Mouse (Mus musculus): Measurements from ENCODE around the gene Kcnj8. TPM values are rescaled to one million over a fixed set of nuclear protein-coding genes. Genes with fewer than 3 reads are reported as not detected.

Kcnj8 gene
- polyA plus RNA-seq, 1 experiment from 2014 or later, result 14.8 TPM

- H3K9ac ChIP-seq, result no peak overlapping the region
- no peaks in the 10 kb centered on the region; the same call in 1 of the 2 replicates for H3K27me3 ChIP-seq (replicated peaks)
- H3K36me3 ChIP-seq (replicated peaks), result no peaks in the 10 kb centered on the region
- no peak overlapping the region for H3K27ac ChIP-seq
- H3K9me3 ChIP-seq, result no peaks in the 10 kb centered on the region
- H3K4me1 ChIP-seq, result no peaks in the 10 kb centered on the region
- no peak overlapping the region for H3K4me2 ChIP-seq
- 82% methylated on average over 4 of the region's 4 CpGs for WGBS
- no peak overlapping the region for H3K4me3 ChIP-seq
- no peak for ATAC-seq (replicated peaks)
Observed at GRCm38 (mm10) chr6:142543648-142544047, 27.8 kb downstream of the Kcnj8 start.

GRCm38 (mm10) chr6:142542800-142543175 lies 28.6 kb downstream of the Kcnj8 start:
- Histone ChIP-seq H3K9me3 (no peaks in the 10 kb centered on the region), H3K4me2 (no peak overlapping the region), H3K4me3 (no peak overlapping the region), H3K4me1 (no peaks in the 10 kb centered on the region), H3K27me3 (replicated peaks) (no peaks in the 10 kb centered on the region; the same call in 1 of the 2 replicates), H3K36me3 (replicated peaks) (no peaks in the 10 kb centered on the region), H3K27ac (no peak overlapping the region), H3K9ac (no peak overlapping the region)
- 90% methylated on average over 6 of the region's 6 CpGs for WGBS
- ATAC-seq (replicated peaks), result no peak

- no peaks in the 10 kb centered on the region for H3K4me1 ChIP-seq
- 85% methylated on average over 8 of the region's 8 CpGs for WGBS
- no peak overlapping the region for H3K4me3 ChIP-seq
- H3K4me2 ChIP-seq, result no peak overlapping the region
- no peak overlapping the region for H3K27ac ChIP-seq
- H3K27me3 ChIP-seq (replicated peaks), result no peaks in the 10 kb centered on the region; the same call in 1 of the 2 replicates
- H3K9ac ChIP-seq, result no peak overlapping the region
- no peaks in the 10 kb centered on the region for H3K9me3 ChIP-seq
- no peak for ATAC-seq (replicated peaks)
- no peaks in the 10 kb centered on the region for H3K36me3 ChIP-seq (replicated peaks)
Observed at GRCm38 (mm10) chr6:142542082-142542799, 29.2 kb downstream of the Kcnj8 start.

DNA sequence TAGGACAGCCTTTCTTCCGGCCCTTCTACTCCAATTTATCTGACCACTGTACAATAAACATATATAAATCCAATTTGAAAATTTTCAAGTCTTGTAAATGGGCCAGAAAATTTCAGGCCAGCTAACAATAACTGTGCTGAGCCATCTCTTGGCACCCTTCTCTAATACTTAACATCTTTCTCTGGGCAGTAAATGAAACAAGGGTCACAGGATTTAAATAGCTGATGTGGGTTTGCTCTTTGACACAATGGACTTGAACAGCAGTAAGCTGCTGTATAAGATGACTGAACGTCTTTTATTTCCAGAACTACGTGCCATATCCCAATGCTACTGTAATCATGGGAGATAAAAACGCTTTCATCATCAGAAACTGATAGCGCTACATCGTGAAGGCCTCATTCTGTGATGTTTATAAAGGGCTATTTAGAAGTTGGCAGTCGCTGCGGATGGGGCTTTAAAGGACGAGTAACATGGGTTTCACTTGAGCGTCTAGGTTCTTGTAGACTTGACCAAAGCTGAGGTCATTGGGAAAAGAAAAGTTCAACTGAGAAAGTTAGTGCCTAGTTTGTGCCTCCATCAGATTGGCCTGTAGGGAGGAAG lies 30.8 kb downstream of the Kcnj8 start:
- ATAC-seq (replicated peaks), result no peak
- no peak overlapping the region for H3K9ac ChIP-seq
- 87% methylated on average over 10 of the region's 10 CpGs for WGBS
- no peak overlapping the region for H3K4me2 ChIP-seq
- no peaks in the 10 kb centered on the region; the same call in 1 of the 2 replicates for H3K27me3 ChIP-seq (replicated peaks)
- no peak overlapping the region for H3K4me3 ChIP-seq
- H3K36me3 ChIP-seq (replicated peaks), result no peaks in the 10 kb centered on the region
- H3K27ac ChIP-seq, result no peak overlapping the region
- no peaks in the 10 kb centered on the region for H3K4me1 ChIP-seq
- H3K9me3 ChIP-seq, result no peaks in the 10 kb centered on the region

DNA sequence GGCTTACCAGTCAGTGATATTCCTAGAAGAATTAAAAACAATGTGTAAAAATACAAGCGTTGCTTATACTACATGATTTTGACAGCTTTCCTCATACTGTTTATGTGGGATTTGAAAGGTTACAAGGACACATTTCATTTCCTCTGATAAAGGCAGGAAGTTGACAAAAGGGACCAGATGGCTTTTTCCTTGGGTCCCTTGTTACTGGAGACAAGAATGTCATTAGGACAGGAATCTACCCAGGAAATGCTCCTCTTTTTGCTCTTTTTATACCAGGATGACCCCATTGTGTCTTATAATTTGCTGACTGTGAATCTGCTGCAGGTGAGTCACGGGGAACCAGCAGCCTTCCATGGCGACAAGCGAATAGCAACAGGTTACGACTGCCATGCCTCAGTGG lies 31.3 kb downstream of the Kcnj8 start:
- H3K9ac ChIP-seq, result no peak overlapping the region
- ATAC-seq (replicated peaks), result no peak
- 90% methylated on average over 5 of the region's 5 CpGs for WGBS
- H3K9me3 ChIP-seq, result no peaks in the 10 kb centered on the region
- H3K4me2 ChIP-seq, result no peak overlapping the region
- H3K4me3 ChIP-seq, result no peak overlapping the region
- no peaks in the 10 kb centered on the region for H3K4me1 ChIP-seq
- no peaks in the 10 kb centered on the region for H3K36me3 ChIP-seq (replicated peaks)
- no peaks in the 10 kb centered on the region; the same call in 1 of the 2 replicates for H3K27me3 ChIP-seq (replicated peaks)
- no peak overlapping the region for H3K27ac ChIP-seq

- Histone ChIP-seq H3K36me3 (replicated peaks) (no peaks in the 10 kb centered on the region), H3K27ac (no peak overlapping the region), H3K27me3 (replicated peaks) (no peaks in the 10 kb centered on the region; the same call in 1 of the 2 replicates), H3K4me2 (no peak overlapping the region), H3K4me1 (no peaks in the 10 kb centered on the region), H3K9me3 (no peaks in the 10 kb centered on the region), H3K9ac (no peak overlapping the region), H3K4me3 (no peak overlapping the region)
- no peak for ATAC-seq (replicated peaks)
- WGBS, result 86% methylated on average over 17 of the region's 17 CpGs
Observed at GRCm38 (mm10) chr6:142538503-142538902, 32.9 kb downstream of the Kcnj8 start.

GRCm38 (mm10) chr6:142533412-142533811 lies 38.0 kb downstream of the Kcnj8 start:
- H3K4me2 ChIP-seq, result no peak overlapping the region
- no peak for ATAC-seq (replicated peaks)

GRCm38 (mm10) chr6:142532686-142533085 lies 38.7 kb downstream of the Kcnj8 start:
- no peaks in the 10 kb centered on the region for H3K4me1 ChIP-seq
- WGBS, result 94% methylated on average over 2 of the region's 2 CpGs
- H3K27me3 ChIP-seq (replicated peaks), result no peaks in the 10 kb centered on the region
- H3K4me3 ChIP-seq, result no peak overlapping the region
- no peaks in the 10 kb centered on the region for H3K9me3 ChIP-seq
- no peak overlapping the region for H3K27ac ChIP-seq
- H3K36me3 ChIP-seq (replicated peaks), result no peaks in the 10 kb centered on the region
- no peak overlapping the region for H3K9ac ChIP-seq
- no peak for ATAC-seq (replicated peaks)
- no peak overlapping the region for H3K4me2 ChIP-seq

More at GRCm38 (mm10) chr6:142533412-142533811, 38.0 kb downstream of the Kcnj8 start:
- H3K27me3 ChIP-seq (replicated peaks), result no peaks in the 10 kb centered on the region
- no peaks in the 10 kb centered on the region for H3K9me3 ChIP-seq
- no peaks in the 10 kb centered on the region for H3K4me1 ChIP-seq
- no peak overlapping the region for H3K27ac ChIP-seq
- 90% methylated on average over 5 of the region's 5 CpGs for WGBS
- H3K9ac ChIP-seq, result no peak overlapping the region
- no peaks in the 10 kb centered on the region for H3K36me3 ChIP-seq (replicated peaks)
- H3K4me3 ChIP-seq, result no peak overlapping the region

DNA sequence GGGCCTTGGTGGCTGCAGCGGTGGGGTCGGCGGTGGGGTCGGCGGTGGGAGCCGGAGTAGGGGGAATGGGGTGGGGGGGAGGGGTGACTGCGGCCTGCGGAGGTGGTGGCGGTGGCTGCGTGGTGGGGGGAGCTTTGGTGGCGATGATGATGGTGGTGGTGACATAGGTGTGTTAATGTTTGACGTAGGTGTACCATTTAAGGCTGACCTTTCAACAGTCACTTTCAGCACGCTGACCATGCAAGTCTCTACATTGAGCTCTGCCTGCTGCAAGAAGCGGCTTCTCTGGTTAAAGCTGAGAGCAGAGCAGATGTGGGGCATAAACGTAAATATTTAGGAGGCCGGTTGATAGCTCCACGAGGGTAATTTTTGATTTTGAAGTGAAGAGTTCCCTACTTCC lies 39.3 kb downstream of the Kcnj8 start:
- Histone ChIP-seq H3K4me2 (no peak overlapping the region), H3K4me3 (no peak overlapping the region), H3K4me1 (no peaks in the 10 kb centered on the region), H3K9ac (no peak overlapping the region), H3K36me3 (replicated peaks) (no peaks in the 10 kb centered on the region), H3K9me3 (no peaks in the 10 kb centered on the region), H3K27me3 (replicated peaks) (no peaks in the 10 kb centered on the region), H3K27ac (no peak overlapping the region)
- ATAC-seq (replicated peaks), result no peak
- WGBS, result 96% methylated on average over 17 of the region's 17 CpGs

- H3K9ac ChIP-seq, result no peak overlapping the region
- 83% methylated on average over 5 of the region's 5 CpGs for WGBS
- H3K27me3 ChIP-seq (replicated peaks), result no peaks in the 10 kb centered on the region
- H3K9me3 ChIP-seq, result no peaks in the 10 kb centered on the region
- H3K36me3 ChIP-seq (replicated peaks), result no peaks in the 10 kb centered on the region
- ATAC-seq (replicated peaks), result no peak
- no peak overlapping the region for H3K4me3 ChIP-seq
- no peak overlapping the region for H3K27ac ChIP-seq
- no peaks in the 10 kb centered on the region for H3K4me1 ChIP-seq
- H3K4me2 ChIP-seq, result no peak overlapping the region
Observed at GRCm38 (mm10) chr6:142530378-142530777, 41.0 kb downstream of the Kcnj8 start.

DNA sequence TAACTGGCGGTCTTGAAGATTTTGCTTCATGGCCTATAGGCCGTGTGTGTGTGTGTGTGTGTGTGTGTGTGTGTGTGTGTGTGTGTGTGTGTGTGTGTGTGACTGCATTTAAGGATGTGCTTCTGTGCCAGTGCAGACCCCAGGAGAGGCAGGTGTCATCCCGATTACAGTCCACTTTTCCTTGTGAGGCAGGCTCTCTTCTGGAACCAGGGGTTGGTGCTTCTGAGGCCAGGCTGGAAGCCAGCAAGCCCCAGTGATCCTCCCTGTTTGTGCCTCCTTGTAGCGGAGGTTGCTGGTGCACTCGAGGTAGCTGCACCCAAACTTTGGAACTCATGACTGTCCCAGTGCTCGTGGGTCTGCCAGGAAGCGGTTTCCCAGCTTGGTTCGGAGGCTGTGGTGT lies 41.7 kb downstream of the Kcnj8 start:
- H3K9me3 ChIP-seq, result no peaks in the 10 kb centered on the region
- H3K36me3 ChIP-seq (replicated peaks), result no peaks in the 10 kb centered on the region
- no peak overlapping the region for H3K27ac ChIP-seq
- no peak overlapping the region for H3K4me3 ChIP-seq
- H3K27me3 ChIP-seq (replicated peaks), result no peaks in the 10 kb centered on the region
- WGBS, result 85% methylated on average over 7 of the region's 8 CpGs
- no peak overlapping the region for H3K4me2 ChIP-seq
- H3K4me1 ChIP-seq, result no peaks in the 10 kb centered on the region
- no peak overlapping the region for H3K9ac ChIP-seq
- no peak for ATAC-seq (replicated peaks)

DNA sequence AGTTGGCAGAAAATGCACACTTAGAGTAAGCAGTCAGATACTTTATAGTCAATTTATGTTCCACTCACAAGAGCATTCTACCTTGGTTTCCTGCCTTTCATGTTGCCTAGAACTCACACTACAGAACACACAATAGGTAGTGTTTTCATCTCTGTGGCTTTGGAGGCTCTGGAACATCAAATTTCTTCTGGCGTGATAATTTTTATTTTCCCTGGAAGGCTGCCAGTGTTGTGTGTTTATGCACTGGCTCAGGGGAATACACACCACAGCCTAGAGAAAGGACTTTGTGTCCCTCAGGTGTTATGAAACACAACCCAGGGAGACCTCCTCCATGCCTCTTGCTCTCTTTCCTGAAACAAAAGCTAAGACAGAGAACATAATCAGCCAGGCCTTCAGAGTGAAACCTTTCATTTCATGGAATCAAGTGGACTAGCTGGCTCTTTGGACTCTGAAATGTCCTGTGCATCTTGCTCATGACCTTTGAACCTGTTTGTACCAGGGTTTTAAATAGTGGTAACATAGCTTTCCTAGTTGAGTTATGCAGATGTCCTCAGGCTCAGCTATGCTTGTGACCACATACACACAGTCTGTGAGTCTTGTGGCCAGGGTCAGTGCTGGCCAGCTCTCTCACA lies 43.4 kb downstream of the Kcnj8 start:
- H3K9ac ChIP-seq, result no peak overlapping the region
- no peaks in the 10 kb centered on the region for H3K27me3 ChIP-seq (replicated peaks)
- H3K36me3 ChIP-seq (replicated peaks), result no peaks in the 10 kb centered on the region
- H3K27ac ChIP-seq, result no peak overlapping the region
- H3K9me3 ChIP-seq, result no peaks in the 10 kb centered on the region
- 69% methylated on average over 1 of the region's 1 CpGs for WGBS
- no peak for ATAC-seq (replicated peaks)
- no peak overlapping the region for H3K4me3 ChIP-seq
- no peak overlapping the region for H3K4me2 ChIP-seq
- no peaks in the 10 kb centered on the region for H3K4me1 ChIP-seq

All from midbrain, embryonic 15.5 days (tissue).